Mouse (Mus musculus) bone marrow macrophage, adult 2 months (primary cell): Measurements from ENCODE around the gene Lce1m. TPM values are rescaled to one million over a fixed set of nuclear protein-coding genes. Genes with fewer than 3 reads are reported as not detected.
"Not testable (repeated sequence)": the region's sequence is repeated elsewhere in the genome, so short reads cannot be mapped to it uniquely, and the experiment has no call there.

Experiments used
- H3K27ac ChIP-seq: 2 replicates; pipeline ENCODE4 v1.5.1; 2012; ENCODE audit warnings: low read depth, low read length; ENCODE audit not compliant: insufficient read depth
- H3K4me1 ChIP-seq: 2 replicates; pipeline ENCODE4 v1.6.1; 2012; ENCODE audit warnings: low read length; ENCODE audit not compliant: control insufficient read depth, insufficient read depth
- H3K4me3 ChIP-seq: 2 replicates; pipeline ENCODE4 v1.5.1; 2012; ENCODE audit warnings: mild to moderate bottlenecking, low read length, moderate library complexity; ENCODE audit not compliant: insufficient read depth
- CTCF ChIP-seq: IDR thresholded peaks from 2 replicates; pipeline ENCODE4 v1.5.1; 2012; ENCODE audit warnings: low read depth, mild to moderate bottlenecking, low read length, moderate library complexity
- POLR2A ChIP-seq: IDR thresholded peaks from 2 replicates; pipeline ENCODE4 v1.6.1; 2012; ENCODE audit warnings: mild to moderate bottlenecking, low read depth, low read length, borderline replicate concordance
- polyA plus RNA-seq: library from polyadenylated mRNA; stranded (reverse); fragments of >200 nt; gene quantifications from 2 replicates; pipeline ENCODE4 v1.2.4, GENCODE M21; 2012; ENCODE audit not compliant: missing spikeins, insufficient read depth, insufficient read length

The Lce1m gene
- polyA plus RNA-seq, result not detected in 2 replicates

- Histone ChIP-seq H3K27ac (no peak within 1 kb of the TSS), H3K4me1 (no peaks in the 10 kb centered on the region), H3K4me3 (no peak within 1 kb of the TSS)
- TF ChIP-seq CTCF (no peak), POLR2A (no peak)
Observed at GRCm38 (mm10) chr3:93018960-93019359, at the start of gene Lce1m. Gene Lce1m (minus strand): TSS chr3:93019060.

- not testable (repeated sequence) for H3K4me3 ChIP-seq, H3K27ac ChIP-seq
Observed at GRCm38 (mm10) chr3:93068523-93068922, 49.7 kb upstream of the Lce1m start, which contains the start of gene Gm4858. Gene Gm4858 (plus strand): TSS chr3:93068823.

GRCm38 (mm10) chr3:93052826-93053474 lies 34.1 kb upstream of the Lce1m start:
- no peak overlapping the region for H3K4me3 ChIP-seq
- no peaks in the 10 kb centered on the region for H3K4me1 ChIP-seq
- no peak overlapping the region for H3K27ac ChIP-seq
- TF ChIP-seq POLR2A (no peak), CTCF (0 out of 2 replicates have a peak, but pooled peaks have one; percentile 14)

More at GRCm38 (mm10) chr3:93068523-93068922, 49.7 kb upstream of the Lce1m start, which contains the start of gene Gm4858:
- not testable (repeated sequence) for H3K4me1 ChIP-seq

GRCm38 (mm10) chr3:93050182-93050581 lies 31.3 kb upstream of the Lce1m start:
- Histone ChIP-seq H3K4me1 (no peaks in the 10 kb centered on the region), H3K4me3 (no peak overlapping the region)
- no peak for TF ChIP-seq CTCF
- TF ChIP-seq POLR2A, result no peak

GRCm38 (mm10) chr3:93031450-93031849 lies 12.6 kb upstream of the Lce1m start:
- Histone ChIP-seq H3K27ac (no peak overlapping the region), H3K4me1 (no peaks in the 10 kb centered on the region), H3K4me3 (no peak overlapping the region)
- TF ChIP-seq CTCF (no peak), POLR2A (no peak)

More at GRCm38 (mm10) chr3:93050182-93050581, 31.3 kb upstream of the Lce1m start:
- no peak overlapping the region for H3K27ac ChIP-seq

- H3K4me3 ChIP-seq, result no peak overlapping the region
- H3K27ac ChIP-seq, result no peak overlapping the region
- no peak for TF ChIP-seq POLR2A
- TF ChIP-seq CTCF, result no peak
- H3K4me1 ChIP-seq, result no peaks in the 10 kb centered on the region
Observed at GRCm38 (mm10) chr3:93025486-93025885, 6.6 kb upstream of the Lce1m start.

- H3K4me1 ChIP-seq, result no peaks in the 10 kb centered on the region
- no peak overlapping the region for H3K4me3 ChIP-seq
- TF ChIP-seq CTCF (no peak), POLR2A (no peak)
- no peak overlapping the region for H3K27ac ChIP-seq
Observed at GRCm38 (mm10) chr3:93023411-93024184, 4.7 kb upstream of the Lce1m start.

GRCm38 (mm10) chr3:93021171-93021570 lies 2.3 kb upstream of the Lce1m start:
- TF ChIP-seq POLR2A, result no peak
- no peak for TF ChIP-seq CTCF
- no peak overlapping the region for H3K4me3 ChIP-seq
- H3K27ac ChIP-seq, result no peak overlapping the region
- H3K4me1 ChIP-seq, result no peaks in the 10 kb centered on the region

- Histone ChIP-seq H3K27ac (no peak within 1 kb of the TSS), H3K4me1 (no peaks in the 10 kb centered on the region), H3K4me3 (no peak within 1 kb of the TSS)
- no peak for TF ChIP-seq POLR2A
- TF ChIP-seq CTCF, result no peak
Observed at GRCm38 (mm10) chr3:93015460-93016104, 3.3 kb downstream of the Lce1m start, which contains the start of gene Crct1. Gene Crct1 (minus strand): TSS chr3:93015687.

- Histone ChIP-seq H3K27ac (no peak overlapping the region), H3K4me1 (no peaks in the 10 kb centered on the region), H3K4me3 (no peak overlapping the region)
- TF ChIP-seq POLR2A (no peak), CTCF (no peak)
Observed at GRCm38 (mm10) chr3:93014871-93015270, 4.0 kb downstream of the Lce1m start.

GRCm38 (mm10) chr3:93014378-93014801 lies 4.5 kb downstream of the Lce1m start:
- H3K4me3 ChIP-seq, result no peak overlapping the region
- no peaks in the 10 kb centered on the region for H3K4me1 ChIP-seq
- TF ChIP-seq POLR2A, result no peak
- H3K27ac ChIP-seq, result no peak overlapping the region
